Mouse (Mus musculus) fibroblast of lung, adult 2 months (primary cell): ENCODE results near the gene Fbxw8.
A peak's percentile ranks its signal among the peaks of the same experiment; 100 is the strongest.

ENCODE experiments used
- DNase-seq: peaks from one replicate; pipeline ENCODE4 v3.0.0-alpha.2; 2011; ENCODE audit warnings: low read depth

Gene Fbxw8

DNA sequence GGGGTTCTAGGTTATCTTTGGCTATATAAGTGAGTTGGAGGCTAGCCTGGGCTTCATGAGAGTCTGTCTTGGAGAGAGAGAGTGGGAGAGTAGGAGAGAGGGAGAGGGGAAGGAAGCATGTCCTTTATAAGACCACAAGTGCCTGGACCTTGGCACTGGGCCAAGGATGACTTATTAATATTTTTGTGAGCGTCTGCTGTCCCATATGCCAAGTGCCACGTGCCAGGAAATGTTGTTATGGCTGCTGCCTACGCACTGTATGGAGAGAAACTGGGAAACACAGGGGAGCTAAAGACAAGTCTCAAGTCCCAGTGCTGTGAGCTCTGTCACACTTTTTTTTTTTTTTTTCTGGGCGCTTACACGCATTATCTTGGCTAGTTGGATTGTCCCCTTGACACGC lies 112.7 kb downstream of the Fbxw8 start:
- no peak for DNase-seq

DNA sequence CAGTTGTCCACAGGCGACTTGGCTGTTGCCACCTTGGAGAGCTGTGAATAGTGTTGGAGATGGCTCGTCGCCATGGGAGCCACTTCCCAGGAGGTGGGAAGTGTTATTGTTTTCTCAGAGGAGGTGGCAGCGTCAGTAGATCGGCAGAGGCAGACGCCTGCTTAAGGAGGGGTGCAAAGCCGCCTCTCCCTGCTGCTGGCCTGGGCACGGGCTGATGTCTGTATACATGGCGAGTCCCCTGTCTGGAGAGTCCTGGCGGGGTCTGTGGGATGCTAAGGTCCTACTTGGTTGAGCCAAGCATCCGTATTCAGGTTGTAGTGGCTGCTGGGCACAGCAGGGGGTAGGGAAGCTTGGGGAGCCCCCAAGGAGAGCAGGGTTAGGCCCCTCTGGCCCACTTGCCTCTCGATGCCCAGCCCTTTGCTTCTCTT lies 116.0 kb downstream of the Fbxw8 start:
- DNase-seq, result no peak

DNA sequence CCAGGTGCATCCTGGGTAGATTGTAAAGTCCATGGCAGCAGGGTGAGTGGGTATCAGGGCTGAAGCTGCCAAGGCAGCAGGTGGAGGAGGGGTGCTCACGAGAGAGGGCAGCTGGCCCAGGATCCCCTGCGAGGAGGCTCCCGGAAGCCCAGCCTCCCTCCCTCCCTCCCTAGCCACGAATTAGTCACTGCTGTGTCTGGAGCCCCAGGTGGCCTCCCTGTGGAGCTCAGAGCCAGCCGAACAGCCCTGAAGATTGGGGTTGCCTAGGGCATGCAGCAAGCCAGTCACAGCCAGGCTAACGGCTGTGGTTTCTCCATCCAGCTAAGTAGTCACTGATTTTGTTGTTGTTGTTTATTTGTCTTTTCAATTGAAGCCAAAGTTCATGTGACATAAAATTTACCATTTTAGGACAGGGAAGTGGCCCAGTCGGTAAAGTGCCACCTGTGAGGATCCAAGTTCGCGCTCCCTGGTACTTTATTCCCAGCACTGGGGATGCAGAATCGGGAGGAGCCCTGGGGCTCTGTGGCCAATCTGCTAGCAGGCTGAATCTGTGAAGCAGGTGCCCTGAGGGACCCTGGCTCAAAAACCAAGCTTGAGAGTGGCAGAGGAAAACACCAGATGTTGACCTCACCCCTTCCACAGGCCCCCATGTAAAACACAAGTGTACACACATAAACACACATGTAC lies 117.3 kb downstream of the Fbxw8 start:
- peak; percentile 73 for DNase-seq

GRCm38 (mm10) chr5:118036888-118037797 lies 118.1 kb downstream of the Fbxw8 start:
- no peak for DNase-seq

DNA sequence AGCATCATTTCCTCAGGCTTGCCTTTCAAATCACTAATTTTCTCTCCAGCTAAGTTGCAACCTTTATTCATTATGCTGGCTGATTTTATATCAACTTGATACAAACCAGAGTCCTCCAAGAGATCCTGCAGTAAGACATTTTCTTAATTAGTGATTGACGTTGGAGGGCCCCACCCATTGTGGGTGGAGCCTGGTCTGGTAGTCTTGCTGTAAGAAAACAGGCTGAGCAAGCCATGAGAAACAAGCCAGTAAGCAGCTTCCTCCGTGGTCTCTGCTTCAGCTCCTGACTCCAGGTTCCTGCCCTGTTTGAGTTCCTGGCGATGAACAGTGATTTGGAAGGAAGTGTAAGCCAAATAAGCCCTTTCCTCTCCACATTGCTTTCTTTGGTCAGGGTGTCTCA lies 119.5 kb downstream of the Fbxw8 start:
- DNase-seq, result no peak

DNA sequence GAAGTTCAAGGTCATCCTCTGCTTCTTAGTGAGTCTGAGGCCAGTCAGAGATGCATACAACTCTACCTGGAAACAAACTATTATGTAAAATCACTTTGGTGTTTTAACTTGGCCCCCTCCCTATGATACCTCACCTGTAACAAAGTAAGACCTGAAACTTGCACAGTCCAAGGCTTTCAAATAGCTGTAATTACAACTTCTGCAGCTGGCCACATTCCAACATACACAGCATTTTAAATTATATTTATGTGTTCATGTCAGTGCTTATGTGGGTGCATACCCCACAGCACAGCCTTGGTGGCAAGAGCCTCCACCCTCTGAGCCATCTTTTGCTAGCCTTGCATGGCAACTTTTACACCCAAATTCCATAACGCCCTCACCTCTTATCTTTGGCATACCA lies 120.6 kb downstream of the Fbxw8 start:
- no peak for DNase-seq

DNA sequence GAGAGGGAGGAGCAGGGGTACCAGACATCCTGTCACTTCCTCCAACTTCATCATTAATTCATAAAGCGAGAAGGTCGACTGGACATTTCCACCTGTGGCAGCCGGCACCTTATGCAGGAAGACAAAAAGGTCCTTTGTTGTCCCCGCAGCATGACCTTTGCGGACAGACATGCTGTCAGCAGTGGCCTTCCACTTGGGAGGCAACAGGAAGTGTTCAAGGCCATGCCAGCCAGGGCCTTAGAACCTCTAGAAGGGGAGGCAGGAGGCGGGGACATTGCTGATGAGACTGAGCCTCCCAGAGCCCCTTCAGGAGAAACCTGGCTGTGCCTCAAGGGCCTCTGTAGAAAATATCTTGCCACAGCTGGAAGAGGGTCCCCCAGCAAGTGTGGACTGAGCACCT lies 121.5 kb downstream of the Fbxw8 start:
- no peak for DNase-seq

DNA sequence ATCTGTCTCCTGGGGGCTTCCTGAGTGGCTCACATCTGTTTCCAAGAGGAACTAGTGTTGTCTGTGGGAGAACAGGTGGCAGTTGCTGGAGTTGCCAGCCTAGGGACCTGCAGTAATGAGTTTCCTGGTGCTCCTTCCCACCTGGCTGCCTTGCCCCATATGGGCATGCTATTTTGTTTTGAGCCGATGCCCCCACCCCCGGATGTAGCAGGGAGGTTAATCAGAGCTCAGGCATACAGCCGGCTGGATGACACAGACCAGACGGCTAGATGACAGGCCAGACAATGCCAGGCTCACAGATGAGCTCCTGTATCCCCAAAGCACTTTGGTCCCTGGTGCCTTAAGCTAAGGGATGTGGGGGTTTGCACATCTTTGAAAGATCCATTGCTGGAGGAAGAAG lies 121.9 kb downstream of the Fbxw8 start:
- DNase-seq, result no peak

DNA sequence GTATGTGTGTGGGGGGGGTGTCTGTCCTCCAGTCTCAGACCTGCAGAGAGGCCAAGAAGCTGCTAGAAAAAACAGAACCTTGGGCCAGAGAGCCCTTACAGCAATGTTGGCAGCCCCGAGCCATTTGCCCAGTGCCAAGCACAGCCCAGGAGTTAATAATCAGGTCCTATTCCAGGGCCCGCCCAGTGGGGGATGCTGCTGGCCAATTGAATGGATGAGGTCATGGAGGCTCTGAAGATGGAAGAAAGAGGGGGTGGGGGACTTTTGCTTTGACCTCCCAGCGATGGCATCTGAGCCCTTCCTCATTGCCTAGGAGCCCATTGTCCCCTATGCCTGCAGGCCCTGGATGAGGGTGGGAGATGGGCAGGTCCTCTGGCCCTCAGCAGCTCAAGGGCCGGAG lies 123.8 kb downstream of the Fbxw8 start:
- DNase-seq, result peak; percentile 25

DNA sequence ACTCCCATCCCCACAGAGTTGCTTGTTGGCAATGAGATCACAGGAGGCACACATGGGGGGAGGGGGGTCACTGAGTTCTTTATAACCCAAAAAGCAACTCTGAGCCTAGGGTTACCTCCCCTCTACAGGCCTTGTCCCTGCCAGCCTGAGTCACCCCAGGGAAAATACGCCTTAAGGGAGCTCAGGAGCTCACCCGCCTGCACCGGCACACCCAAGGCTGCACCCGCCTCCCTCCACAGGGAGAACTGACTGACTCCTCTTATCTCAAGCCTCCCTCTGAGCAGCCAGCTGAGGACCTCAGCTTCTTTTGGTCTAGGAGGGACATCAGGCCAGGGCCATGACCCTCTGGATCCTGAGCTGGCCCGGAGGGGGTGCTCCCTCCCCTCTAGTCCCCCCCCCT lies 124.2 kb downstream of the Fbxw8 start:
- DNase-seq, result no peak

GRCm38 (mm10) chr5:118030022-118030675 lies 125.1 kb downstream of the Fbxw8 start:
- DNase-seq, result no peak

- DNase-seq, result no peak
Observed at GRCm38 (mm10) chr5:118029420-118029819, 125.8 kb downstream of the Fbxw8 start.

DNA sequence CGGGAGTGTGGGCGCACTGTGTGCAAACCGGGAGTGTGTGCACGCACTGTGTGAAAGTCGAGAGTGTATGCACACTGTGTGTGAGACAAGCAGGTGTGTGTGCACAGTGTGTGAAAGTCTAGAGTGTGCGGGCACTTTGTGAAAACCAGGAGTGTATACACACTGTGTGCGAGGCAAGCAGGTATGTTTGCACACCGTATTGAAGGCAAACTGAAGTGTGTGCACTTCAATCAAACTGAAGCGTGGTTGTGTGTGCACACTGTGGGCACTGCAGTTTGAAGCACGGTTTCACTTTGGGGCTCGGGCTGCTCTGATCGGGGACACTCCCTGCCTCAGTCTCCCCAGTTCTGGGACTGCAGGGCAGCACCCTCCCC lies 126.2 kb downstream of the Fbxw8 start:
- DNase-seq, result no peak

DNA sequence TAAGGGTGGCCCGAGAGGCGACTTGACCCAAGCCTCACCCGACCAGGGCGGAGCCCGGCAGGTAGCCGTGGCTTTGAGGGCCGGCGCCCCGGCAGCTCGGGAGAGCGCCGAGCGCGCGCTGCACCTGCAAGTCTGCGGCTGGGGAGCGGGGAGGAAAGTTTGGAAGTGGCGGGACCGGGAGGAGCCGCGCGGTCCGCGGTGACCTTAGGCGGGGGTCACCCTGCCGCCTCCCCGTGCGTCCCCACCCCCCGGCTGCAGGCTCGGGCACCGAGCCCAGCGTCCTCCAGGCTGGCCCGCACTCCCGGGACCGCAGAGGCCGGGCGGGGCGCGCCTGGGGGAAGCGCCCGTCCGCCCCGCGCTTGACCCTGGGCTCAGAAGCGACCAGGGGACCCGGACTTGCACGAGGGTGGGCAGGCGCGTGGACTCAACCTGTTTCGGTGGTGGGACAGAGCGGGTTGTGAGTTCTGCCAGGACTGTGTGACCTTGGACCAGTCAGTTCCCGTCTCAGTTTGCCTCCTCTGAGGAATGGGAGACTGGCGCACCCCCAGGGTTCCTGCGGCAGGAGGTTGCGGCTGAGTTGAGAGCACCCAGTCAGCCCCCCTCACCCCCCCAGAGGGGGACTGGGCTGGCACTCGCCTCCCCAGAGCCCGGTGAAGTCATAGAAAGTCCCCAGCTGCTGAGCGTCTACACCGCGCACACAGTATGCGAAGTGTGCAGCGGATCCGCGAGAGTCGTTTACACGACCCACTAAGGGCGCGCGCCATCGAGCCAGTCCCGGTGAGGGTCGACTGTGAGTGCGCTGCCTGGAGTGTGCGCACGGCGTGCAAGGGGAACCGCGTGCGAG lies 126.9 kb downstream of the Fbxw8 start:
- DNase-seq, result no peak

GRCm38 (mm10) chr5:118027698-118028190 lies 127.5 kb downstream of the Fbxw8 start, which contains the start of gene Tesc:
TSS of gene Tesc (plus strand) at chr5:118027743.
- DNase-seq, result no peak

DNA sequence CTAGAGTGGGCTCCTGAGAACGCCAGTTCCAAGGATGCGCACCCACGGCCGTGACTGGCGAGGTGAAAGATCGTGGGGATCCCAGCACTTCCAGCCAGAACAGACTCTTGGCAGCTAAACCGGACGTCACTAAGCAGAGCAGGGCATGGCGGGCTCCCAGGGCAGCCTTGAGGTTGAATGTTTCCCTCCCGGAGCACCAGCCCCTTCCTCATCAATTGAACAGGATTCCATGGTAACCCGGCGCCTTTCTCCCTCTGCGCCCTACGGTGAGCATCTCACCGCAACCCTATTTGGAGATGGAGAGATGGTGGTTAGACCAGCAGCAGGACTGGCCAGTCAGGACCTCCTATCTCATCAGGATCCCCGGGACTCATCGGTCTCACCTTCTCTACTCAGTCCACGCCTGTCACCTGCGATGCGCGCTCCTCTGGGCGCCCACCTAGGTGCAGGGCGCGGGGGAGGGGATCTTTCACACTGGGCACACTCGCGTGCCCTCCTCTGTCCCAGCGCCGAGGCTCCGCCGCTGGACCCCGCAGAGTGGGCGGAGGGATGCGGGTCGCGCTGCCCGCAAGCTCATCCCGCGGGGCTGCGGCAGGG lies 128.1 kb downstream of the Fbxw8 start:
- no peak for DNase-seq

GRCm38 (mm10) chr5:118026343-118026742 lies 128.9 kb downstream of the Fbxw8 start:
- DNase-seq, result no peak

DNA sequence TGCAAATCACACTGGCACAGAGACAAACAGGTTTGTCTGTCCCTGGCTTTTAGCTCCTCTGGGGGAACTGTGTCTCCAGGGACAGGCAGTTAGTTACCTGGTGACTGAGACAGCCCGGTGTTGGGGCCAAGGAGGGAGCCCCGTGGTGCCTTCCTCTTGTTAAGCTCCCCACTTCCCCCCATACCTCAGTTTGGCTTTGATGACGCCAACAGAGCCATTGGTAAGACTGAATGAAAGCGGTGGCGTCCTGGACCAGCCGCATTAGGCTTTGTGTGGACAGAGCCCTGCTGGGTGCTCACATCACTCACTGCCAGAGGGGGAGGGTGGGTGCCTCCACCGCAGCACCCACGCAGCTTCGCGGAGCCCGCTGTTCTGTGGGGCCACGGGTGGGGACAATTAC lies 129.4 kb downstream of the Fbxw8 start:
- no peak for DNase-seq

DNA sequence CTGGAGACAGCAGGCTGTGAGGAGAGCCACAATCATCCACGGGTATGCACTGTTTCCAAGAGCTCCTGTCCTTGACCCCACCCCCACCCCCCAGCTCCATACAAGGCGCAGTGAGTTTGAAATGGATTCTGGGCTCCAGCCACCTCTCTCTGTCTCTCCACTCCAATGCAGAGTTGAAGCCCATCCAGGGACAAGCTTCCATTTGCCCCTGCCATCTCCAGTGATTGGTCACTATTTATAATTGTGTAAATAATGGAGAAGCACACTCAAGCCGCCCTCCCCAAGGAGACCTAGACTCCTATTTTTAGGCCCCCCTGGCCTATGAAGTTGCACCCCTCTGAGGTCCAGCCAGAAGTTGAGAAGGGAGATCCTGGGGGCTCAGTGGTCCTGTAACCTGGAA lies 132.2 kb downstream of the Fbxw8 start:
- no peak for DNase-seq

GRCm38 (mm10) chr5:118019905-118020304 lies 135.4 kb downstream of the Fbxw8 start:
- DNase-seq, result no peak

GRCm38 (mm10) chr5:118017527-118017926 lies 137.7 kb downstream of the Fbxw8 start:
- no peak for DNase-seq
